Mouse (Mus musculus): ENCODE results near the gene Vmn1r175. TPM values are rescaled to one million over a fixed set of nuclear protein-coding genes. Genes with fewer than 3 reads are reported as not detected.

The Vmn1r175 gene
- total and polyA plus RNA-seq, 3 experiments: not detected

Other genes starting within 250 kb of the Vmn1r175 start
- gene Vmn1r169, start 235.1 kb downstream of the Vmn1r175 start, total RNA-seq (2012; rRNA removed): not detected in 2 replicates
- gene Vmn1r169, start 235.1 kb downstream of the Vmn1r175 start, polyA plus RNA-seq (2012; ENCODE audit: insufficient read depth in 1 of 2, insufficient read length in 2 of 2, low read depth in 1 of 2, low replicate concordance in 2 of 2, missing spikeins in 1 of 2): not detected
- not detected in 2 replicates for gene Vmn1r170, start 204.5 kb downstream of the Vmn1r175 start, total RNA-seq (2012; rRNA removed)
- not detected for gene Vmn1r170, start 204.5 kb downstream of the Vmn1r175 start, polyA plus RNA-seq (2012; ENCODE audit: insufficient read depth in 1 of 2, insufficient read length in 2 of 2, low read depth in 1 of 2, low replicate concordance in 2 of 2, missing spikeins in 1 of 2)
- gene Vmn1r171, start 179.9 kb downstream of the Vmn1r175 start, total RNA-seq (2012; rRNA removed): not detected in 2 replicates
- not detected for gene Vmn1r171, start 179.9 kb downstream of the Vmn1r175 start, polyA plus RNA-seq (2012; ENCODE audit: insufficient read depth in 1 of 2, insufficient read length in 2 of 2, low read depth in 1 of 2, low replicate concordance in 2 of 2, missing spikeins in 1 of 2)
- not detected in 2 replicates for gene Vmn1r172, start 152.3 kb downstream of the Vmn1r175 start, total RNA-seq (2012; rRNA removed)
- not detected for gene Vmn1r172, start 152.3 kb downstream of the Vmn1r175 start, polyA plus RNA-seq (2012; ENCODE audit: insufficient read depth in 1 of 2, insufficient read length in 2 of 2, low read depth in 1 of 2, low replicate concordance in 2 of 2, missing spikeins in 1 of 2)
- gene Vmn1r173, start 109.9 kb downstream of the Vmn1r175 start, total RNA-seq (2012; rRNA removed): not detected in 2 replicates
- gene Vmn1r173, start 109.9 kb downstream of the Vmn1r175 start, polyA plus RNA-seq (2012; ENCODE audit: insufficient read depth in 1 of 2, insufficient read length in 2 of 2, low read depth in 1 of 2, low replicate concordance in 2 of 2, missing spikeins in 1 of 2): not detected
- gene Vmn1r174, start 58.4 kb downstream of the Vmn1r175 start, total RNA-seq (2012; rRNA removed): not detected in 2 replicates
- not detected for gene Vmn1r174, start 58.4 kb downstream of the Vmn1r175 start, polyA plus RNA-seq (2012; ENCODE audit: insufficient read depth in 1 of 2, insufficient read length in 2 of 2, low read depth in 1 of 2, low replicate concordance in 2 of 2, missing spikeins in 1 of 2)
- not detected in 2 replicates for gene Vmn1r176, start 26.7 kb upstream of the Vmn1r175 start, total RNA-seq (2012; rRNA removed)
- not detected for gene Vmn1r176, start 26.7 kb upstream of the Vmn1r175 start, polyA plus RNA-seq (2012; ENCODE audit: insufficient read depth in 1 of 2, insufficient read length in 2 of 2, low read depth in 1 of 2, low replicate concordance in 2 of 2, missing spikeins in 1 of 2)
- gene Vmn1r177, start 55.8 kb upstream of the Vmn1r175 start, total RNA-seq (2012; rRNA removed): not detected in 2 replicates
- gene Vmn1r177, start 55.8 kb upstream of the Vmn1r175 start, polyA plus RNA-seq (2012; ENCODE audit: insufficient read depth in 1 of 2, insufficient read length in 2 of 2, low read depth in 1 of 2, low replicate concordance in 2 of 2, missing spikeins in 1 of 2): not detected
- not detected in 2 replicates for gene Vmn1r178, start 81.4 kb upstream of the Vmn1r175 start, total RNA-seq (2012; rRNA removed)
- gene Vmn1r178, start 81.4 kb upstream of the Vmn1r175 start, polyA plus RNA-seq (2012; ENCODE audit: insufficient read depth in 1 of 2, insufficient read length in 2 of 2, low read depth in 1 of 2, low replicate concordance in 2 of 2, missing spikeins in 1 of 2): not detected
- gene Vmn1r179, start 116.3 kb upstream of the Vmn1r175 start, total RNA-seq (2012; rRNA removed): not detected in 2 replicates
- gene Vmn1r179, start 116.3 kb upstream of the Vmn1r175 start, polyA plus RNA-seq (2012; ENCODE audit: insufficient read depth in 1 of 2, insufficient read length in 2 of 2, low read depth in 1 of 2, low replicate concordance in 2 of 2, missing spikeins in 1 of 2): not detected
- not detected in 2 replicates for gene Vmn1r180, start 140.0 kb upstream of the Vmn1r175 start, total RNA-seq (2012; rRNA removed)
- not detected for gene Vmn1r180, start 140.0 kb upstream of the Vmn1r175 start, polyA plus RNA-seq (2012; ENCODE audit: insufficient read depth in 1 of 2, insufficient read length in 2 of 2, low read depth in 1 of 2, low replicate concordance in 2 of 2, missing spikeins in 1 of 2)
- gene Vmn1r181, start 164.0 kb upstream of the Vmn1r175 start, total RNA-seq (2012; rRNA removed): not detected in 2 replicates
- gene Vmn1r181, start 164.0 kb upstream of the Vmn1r175 start, polyA plus RNA-seq (2012; ENCODE audit: insufficient read depth in 1 of 2, insufficient read length in 2 of 2, low read depth in 1 of 2, low replicate concordance in 2 of 2, missing spikeins in 1 of 2): not detected
- gene V1rd19, start 191.0 kb upstream of the Vmn1r175 start, total RNA-seq (2012; rRNA removed): not detected in 2 replicates
- not detected for gene V1rd19, start 191.0 kb upstream of the Vmn1r175 start, polyA plus RNA-seq (2012; ENCODE audit: insufficient read depth in 1 of 2, insufficient read length in 2 of 2, low read depth in 1 of 2, low replicate concordance in 2 of 2, missing spikeins in 1 of 2)
- gene Vmn1r183, start 242.6 kb upstream of the Vmn1r175 start, total RNA-seq (2012; rRNA removed): not detected in 2 replicates
- under 1 TPM in 1 of 2 experiments, not detected in 1; 0.03 TPM for gene Vmn1r183, start 242.6 kb upstream of the Vmn1r175 start, polyA plus RNA-seq (2012; ENCODE audit: insufficient read depth in 1 of 2, insufficient read length in 2 of 2, low read depth in 1 of 2, low replicate concordance in 2 of 2, missing spikeins in 1 of 2)

All from MEL (cell line).